Mouse (Mus musculus) urinary bladder, postnatal 14 days (tissue): ENCODE measurements around the gene Rab19.
"Not testable (repeated sequence)": the region's sequence is repeated elsewhere in the genome, so short reads cannot be mapped to it uniquely, and the experiment has no call there.

ENCODE experiments used
- DNase-seq: peaks from one replicate; pipeline ENCODE4 v3.0.0; 2021; ENCODE audit warnings: low spot score

The Rab19 gene

DNA sequence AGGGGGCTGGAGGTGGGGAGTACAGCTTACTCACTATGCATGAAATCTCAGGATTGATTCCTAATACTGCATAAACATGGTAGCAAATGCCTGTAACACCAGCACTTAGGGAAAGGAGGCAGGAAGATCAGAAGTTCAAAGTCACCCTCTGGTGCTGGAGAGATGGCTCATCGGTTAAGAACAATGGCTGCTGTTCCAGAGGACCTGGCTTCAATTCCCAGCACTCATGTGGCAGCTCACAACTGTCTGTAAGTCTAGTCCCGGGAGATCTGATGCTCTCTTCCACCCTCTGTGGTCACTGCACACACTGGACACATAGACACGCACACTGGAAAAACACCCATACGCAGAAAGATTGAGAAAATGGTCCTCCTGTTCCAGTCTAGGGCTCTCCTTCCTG is 52.2 kb downstream of the Rab19 start:
- no peak for DNase-seq

DNA sequence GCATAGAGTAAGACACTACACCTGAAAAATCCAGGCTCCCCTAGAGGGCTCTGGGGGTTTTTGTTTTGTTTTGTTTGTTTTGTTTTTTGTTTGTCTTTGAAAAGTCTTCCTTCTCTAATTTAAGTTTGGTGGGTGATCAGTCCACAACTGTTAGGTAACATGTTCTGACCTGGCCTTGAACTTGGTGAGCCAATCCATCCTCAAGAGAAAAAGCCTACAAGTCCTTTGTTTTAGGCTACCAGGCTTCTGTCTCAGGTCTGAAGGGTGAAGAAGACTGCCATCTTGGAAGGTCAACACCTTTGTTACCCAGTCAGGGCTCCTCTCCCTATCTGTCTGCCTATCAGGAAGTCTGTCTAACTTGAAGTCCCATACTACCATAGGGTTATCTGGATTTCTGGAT is 52.7 kb downstream of the Rab19 start:
- no peak for DNase-seq

DNA sequence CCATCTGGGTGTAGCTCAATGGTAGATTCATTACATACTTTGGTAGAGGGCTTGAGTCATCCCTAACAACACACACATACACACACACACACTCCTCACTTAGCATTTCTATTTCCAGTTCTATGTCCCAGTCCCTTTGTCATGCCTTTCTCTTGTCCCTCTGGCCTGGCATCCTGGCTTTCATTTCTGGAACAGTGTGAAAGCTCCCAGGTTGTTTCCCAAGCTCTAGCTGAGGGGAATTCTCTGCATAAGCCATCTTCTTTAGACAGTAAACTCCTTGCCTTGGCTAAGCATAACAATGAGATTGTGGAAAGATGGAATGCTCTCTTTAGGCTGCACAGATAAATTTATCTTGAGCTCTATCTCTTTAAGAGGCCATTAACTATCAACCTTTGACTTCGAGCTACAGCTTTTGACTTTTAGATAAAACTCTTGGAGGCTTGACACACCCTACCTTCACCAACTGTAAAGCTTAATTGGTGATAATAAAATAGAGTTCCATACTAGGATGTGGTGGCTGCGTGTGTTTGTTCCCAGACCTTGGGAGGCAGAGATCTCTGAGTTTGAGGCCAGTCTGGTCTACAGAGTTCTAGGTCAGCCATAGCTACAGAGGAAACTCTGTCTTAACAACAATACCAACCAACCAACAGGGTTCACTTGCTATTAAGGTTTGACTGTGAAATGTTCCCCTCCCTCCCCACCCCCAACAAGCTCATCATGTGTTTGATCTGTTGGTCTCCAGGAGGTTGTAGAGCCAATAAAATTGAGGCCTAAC is 53.3 kb downstream of the Rab19 start:
- DNase-seq: no peak

DNA sequence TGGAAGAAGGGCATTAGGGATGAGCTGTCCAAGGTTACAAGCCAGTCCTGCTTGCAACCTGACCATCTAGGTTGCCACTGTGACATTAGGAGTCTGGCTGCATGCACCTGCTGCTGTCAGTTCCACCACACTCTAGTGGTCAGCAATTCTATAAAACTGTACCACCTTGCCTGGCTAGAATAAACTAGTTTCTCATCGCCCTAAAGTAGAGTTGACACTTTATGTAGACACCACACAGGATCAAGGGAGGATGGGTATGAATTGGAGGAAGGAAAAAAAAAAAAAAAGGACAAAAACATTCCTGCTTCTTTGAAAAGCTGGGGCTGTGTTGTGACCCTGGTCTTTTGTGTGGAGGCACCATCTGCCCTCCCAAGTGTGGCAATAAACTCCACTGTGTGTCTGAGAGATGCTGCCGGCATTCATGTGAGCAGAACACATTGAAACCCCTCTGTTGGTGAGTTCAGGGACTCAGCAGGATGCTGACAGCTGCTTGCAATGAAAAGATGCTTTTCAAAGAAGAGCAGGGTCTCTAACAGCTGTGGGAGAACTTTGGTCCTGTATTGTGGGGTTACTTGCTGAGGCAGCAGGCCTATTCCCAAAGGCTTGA is 54.0 kb downstream of the Rab19 start:
- DNase-seq: no peak

DNA sequence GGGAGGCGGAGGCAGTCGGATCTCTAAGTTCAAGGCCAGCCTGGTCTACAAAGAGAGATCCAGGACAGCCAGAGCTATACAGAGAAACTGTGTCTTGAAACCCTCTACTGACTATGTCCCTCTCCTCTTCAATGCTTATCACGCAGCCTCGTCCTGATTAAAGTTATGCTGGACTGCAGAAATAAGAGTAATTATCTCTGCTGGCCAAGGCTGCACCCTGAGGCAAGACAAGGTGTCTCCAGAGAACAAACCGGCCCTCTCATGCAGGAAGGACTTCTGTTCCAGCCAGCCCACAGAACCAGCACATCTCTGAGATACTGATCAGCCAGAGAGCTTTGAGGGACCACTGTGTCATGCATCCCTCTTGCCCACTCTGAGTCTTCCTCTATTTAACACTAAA is 54.9 kb downstream of the Rab19 start:
- DNase-seq: no peak

DNA sequence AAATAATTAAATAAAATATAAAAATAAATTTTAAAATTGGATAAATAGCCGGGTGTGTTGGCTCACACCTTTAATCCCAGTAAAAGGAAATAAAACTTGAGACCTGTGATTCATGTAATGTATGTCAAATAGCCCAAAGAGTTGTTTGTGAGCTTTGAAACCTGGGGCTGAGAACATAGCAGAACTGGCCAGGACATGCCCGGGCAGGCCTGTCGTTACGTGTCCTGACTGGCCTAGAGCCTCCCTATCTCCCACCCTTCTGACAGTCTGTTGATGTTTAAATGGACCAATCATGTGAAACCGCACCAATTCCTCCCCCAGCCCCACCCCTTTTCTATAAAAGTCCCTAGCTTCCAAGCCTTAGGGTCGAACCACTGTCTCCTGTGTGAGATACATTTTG is 56.5 kb downstream of the Rab19 start:
- not testable (repeated sequence) for DNase-seq
